Mouse (Mus musculus) G1E (cell line): ENCODE results near the gene Ccnjl.

Source experiments
- CTCF ChIP-seq: IDR thresholded peaks from 2 replicates; pipeline ENCODE4 v1.5.1; 2012; ENCODE audit warnings: low read depth, low read length, inconsistent platforms, mixed read lengths
- TAL1 ChIP-seq: conservative IDR thresholded peaks from 2 replicates; pipeline ENCODE4 v1.6.1; 2012; ENCODE audit warnings: low read depth, low read length, inconsistent platforms, mixed read lengths

DNA sequence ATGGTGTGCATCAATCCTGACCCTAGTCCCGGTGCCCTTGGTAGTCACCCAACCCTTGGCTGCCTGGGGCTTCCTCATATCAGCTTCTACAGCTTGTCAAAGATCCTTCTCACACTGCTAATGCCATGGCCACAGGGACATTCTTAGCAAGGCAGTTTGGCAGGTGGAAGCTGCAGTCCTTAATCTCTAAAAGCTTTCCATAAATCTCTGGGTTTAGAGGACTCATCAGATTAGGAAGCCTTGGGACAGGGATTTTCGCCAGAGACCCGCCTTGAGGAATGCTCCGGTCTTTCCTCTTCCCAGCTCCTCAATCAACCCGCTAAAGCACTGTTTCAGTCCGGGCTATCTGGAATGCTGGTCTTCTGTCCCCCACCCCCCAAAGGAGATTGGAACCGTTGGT is 16.2 kb downstream of the Ccnjl start:
- no peak for TF ChIP-seq CTCF
- TF ChIP-seq TAL1, result no peak
